Mouse (Mus musculus): Measurements from ENCODE around the gene Deup1. TPM values are rescaled to one million over a fixed set of nuclear protein-coding genes. Genes with fewer than 3 reads are reported as not detected.

Deup1 gene
- polyA plus RNA-seq, 1 experiment from 2014 or later, result 0.94 TPM

GRCm38 (mm10) chr9:15607601-15608000 lies 20.1 kb downstream of the Deup1 start:
- H3K4me3 ChIP-seq (ENCODE audit: low read depth, low read length), result no peak overlapping the region
- no peaks in the 10 kb centered on the region for H3K4me1 ChIP-seq (ENCODE audit: control insufficient read depth, insufficient read depth, low read length)
- no peaks in the 10 kb centered on the region for H3K36me3 ChIP-seq (replicated peaks; ENCODE audit: control insufficient read depth, insufficient read depth, low read depth, low read length)
- no peaks in the 10 kb centered on the region for H3K27me3 ChIP-seq (ENCODE audit: control insufficient read depth, insufficient read depth, low read length)
- no peak overlapping the region for H3K27ac ChIP-seq (replicated peaks; ENCODE audit: low read depth, low read length)
- 91% methylated on average over 2 of the region's 2 CpGs for WGBS
- ATAC-seq (replicated peaks; ENCODE audit: insufficient number of reproducible peaks, low FRiP score, low TSS enrichment, low read depth) (no peak), DNase-seq (ENCODE audit: low spot score) (no peak)
- no peaks in the 10 kb centered on the region for H3K9me3 ChIP-seq (replicated peaks; ENCODE audit: control insufficient read depth, low read length)
- no peak overlapping the region for H3K9ac ChIP-seq (replicated peaks; ENCODE audit: low read length)
- H3K4me2 ChIP-seq (ENCODE audit: low read depth, low read length), result no peak overlapping the region

GRCm38 (mm10) chr9:15603156-15603555 lies 24.6 kb downstream of the Deup1 start:
- 88% methylated on average over 8 of the region's 8 CpGs for WGBS
- no peak overlapping the region for H3K9ac ChIP-seq (replicated peaks; ENCODE audit: low read length)
- no peaks in the 10 kb centered on the region for H3K36me3 ChIP-seq (replicated peaks; ENCODE audit: control insufficient read depth, insufficient read depth, low read depth, low read length)
- H3K27me3 ChIP-seq (ENCODE audit: control insufficient read depth, insufficient read depth, low read length), result no peaks in the 10 kb centered on the region
- no peaks in the 10 kb centered on the region for H3K4me1 ChIP-seq (ENCODE audit: control insufficient read depth, insufficient read depth, low read length)
- H3K27ac ChIP-seq (replicated peaks; ENCODE audit: low read depth, low read length), result no peak overlapping the region
- no peak overlapping the region for H3K4me3 ChIP-seq (ENCODE audit: low read depth, low read length)
- no peak overlapping the region for H3K4me2 ChIP-seq (ENCODE audit: low read depth, low read length)
- no peak for ATAC-seq (replicated peaks; ENCODE audit: insufficient number of reproducible peaks, low FRiP score, low TSS enrichment, low read depth)
- no peaks in the 10 kb centered on the region for H3K9me3 ChIP-seq (replicated peaks; ENCODE audit: control insufficient read depth, low read length)
- no peak for DNase-seq (ENCODE audit: low spot score)

GRCm38 (mm10) chr9:15600859-15601540 lies 26.7 kb downstream of the Deup1 start:
- Histone ChIP-seq H3K4me2 (ENCODE audit: low read depth, low read length) (no peak overlapping the region), H3K9ac (replicated peaks; ENCODE audit: low read length) (no peak overlapping the region), H3K36me3 (replicated peaks; ENCODE audit: control insufficient read depth, insufficient read depth, low read depth, low read length) (no peaks in the 10 kb centered on the region), H3K27me3 (ENCODE audit: control insufficient read depth, insufficient read depth, low read length) (no peaks in the 10 kb centered on the region), H3K27ac (replicated peaks; ENCODE audit: low read depth, low read length) (no peak overlapping the region), H3K4me3 (ENCODE audit: low read depth, low read length) (no peak overlapping the region), H3K4me1 (ENCODE audit: control insufficient read depth, insufficient read depth, low read length) (no peaks in the 10 kb centered on the region), H3K9me3 (replicated peaks; ENCODE audit: control insufficient read depth, low read length) (no peaks in the 10 kb centered on the region)
- 77% methylated on average over 5 of the region's 5 CpGs for WGBS
- DNase-seq (ENCODE audit: low spot score) (no peak), ATAC-seq (replicated peaks; ENCODE audit: insufficient number of reproducible peaks, low FRiP score, low TSS enrichment, low read depth) (no peak)

GRCm38 (mm10) chr9:15600156-15600858 lies 27.4 kb downstream of the Deup1 start:
- no peak for ATAC-seq (replicated peaks; ENCODE audit: insufficient number of reproducible peaks, low FRiP score, low TSS enrichment, low read depth)
- DNase-seq (ENCODE audit: low spot score), result no peak

GRCm38 (mm10) chr9:15596598-15596997 lies 31.1 kb downstream of the Deup1 start:
- WGBS, result 67% methylated on average over 4 of the region's 4 CpGs
- no peak overlapping the region for H3K9ac ChIP-seq (replicated peaks; ENCODE audit: low read length)
- no peak overlapping the region for H3K4me2 ChIP-seq (ENCODE audit: low read depth, low read length)

More at GRCm38 (mm10) chr9:15600156-15600858, 27.4 kb downstream of the Deup1 start:
- H3K36me3 ChIP-seq (replicated peaks; ENCODE audit: control insufficient read depth, insufficient read depth, low read depth, low read length), result no peaks in the 10 kb centered on the region
- WGBS, result 70% methylated on average over 6 of the region's 6 CpGs
- H3K4me2 ChIP-seq (ENCODE audit: low read depth, low read length), result no peak overlapping the region
- H3K27ac ChIP-seq (replicated peaks; ENCODE audit: low read depth, low read length), result no peak overlapping the region
- no peak overlapping the region for H3K9ac ChIP-seq (replicated peaks; ENCODE audit: low read length)
- no peaks in the 10 kb centered on the region for H3K27me3 ChIP-seq (ENCODE audit: control insufficient read depth, insufficient read depth, low read length)
- no peaks in the 10 kb centered on the region for H3K4me1 ChIP-seq (ENCODE audit: control insufficient read depth, insufficient read depth, low read length)
- no peak overlapping the region for H3K4me3 ChIP-seq (ENCODE audit: low read depth, low read length)
- no peaks in the 10 kb centered on the region for H3K9me3 ChIP-seq (replicated peaks; ENCODE audit: control insufficient read depth, low read length)

GRCm38 (mm10) chr9:15594148-15594547 lies 33.6 kb downstream of the Deup1 start:
- Histone ChIP-seq H3K27ac (replicated peaks; ENCODE audit: low read depth, low read length) (no peak overlapping the region), H3K4me3 (ENCODE audit: low read depth, low read length) (no peak overlapping the region), H3K9ac (replicated peaks; ENCODE audit: low read length) (no peak overlapping the region), H3K4me2 (ENCODE audit: low read depth, low read length) (no peak overlapping the region), H3K4me1 (ENCODE audit: control insufficient read depth, insufficient read depth, low read length) (no peaks in the 10 kb centered on the region), H3K9me3 (replicated peaks; ENCODE audit: control insufficient read depth, low read length) (no peaks in the 10 kb centered on the region), H3K36me3 (replicated peaks; ENCODE audit: control insufficient read depth, insufficient read depth, low read depth, low read length) (no peaks in the 10 kb centered on the region), H3K27me3 (ENCODE audit: control insufficient read depth, insufficient read depth, low read length) (no peaks in the 10 kb centered on the region)
- ATAC-seq (replicated peaks; ENCODE audit: insufficient number of reproducible peaks, low FRiP score, low TSS enrichment, low read depth), result no peak
- 79% methylated on average over 4 of the region's 4 CpGs for WGBS
- no peak for DNase-seq (ENCODE audit: low spot score)

More at GRCm38 (mm10) chr9:15596598-15596997, 31.1 kb downstream of the Deup1 start:
- no peak for DNase-seq (ENCODE audit: low spot score)
- Histone ChIP-seq H3K36me3 (replicated peaks; ENCODE audit: control insufficient read depth, insufficient read depth, low read depth, low read length) (no peaks in the 10 kb centered on the region), H3K4me1 (ENCODE audit: control insufficient read depth, insufficient read depth, low read length) (no peaks in the 10 kb centered on the region), H3K27me3 (ENCODE audit: control insufficient read depth, insufficient read depth, low read length) (no peaks in the 10 kb centered on the region), H3K9me3 (replicated peaks; ENCODE audit: control insufficient read depth, low read length) (no peaks in the 10 kb centered on the region), H3K4me3 (ENCODE audit: low read depth, low read length) (no peak overlapping the region), H3K27ac (replicated peaks; ENCODE audit: low read depth, low read length) (no peak overlapping the region)
- no peak for ATAC-seq (replicated peaks; ENCODE audit: insufficient number of reproducible peaks, low FRiP score, low TSS enrichment, low read depth)

- no peak overlapping the region for H3K27ac ChIP-seq (replicated peaks; ENCODE audit: low read depth, low read length)
- ATAC-seq (replicated peaks; ENCODE audit: insufficient number of reproducible peaks, low FRiP score, low TSS enrichment, low read depth), result no peak
- H3K4me2 ChIP-seq (ENCODE audit: low read depth, low read length), result no peak overlapping the region
- no peaks in the 10 kb centered on the region for H3K27me3 ChIP-seq (ENCODE audit: control insufficient read depth, insufficient read depth, low read length)
- WGBS, result 78% methylated on average over 6 of the region's 6 CpGs
- no peak overlapping the region for H3K4me3 ChIP-seq (ENCODE audit: low read depth, low read length)
- no peak for DNase-seq (ENCODE audit: low spot score)
- no peaks in the 10 kb centered on the region for H3K9me3 ChIP-seq (replicated peaks; ENCODE audit: control insufficient read depth, low read length)
- H3K36me3 ChIP-seq (replicated peaks; ENCODE audit: control insufficient read depth, insufficient read depth, low read depth, low read length), result no peaks in the 10 kb centered on the region
- no peak overlapping the region for H3K9ac ChIP-seq (replicated peaks; ENCODE audit: low read length)
- no peaks in the 10 kb centered on the region for H3K4me1 ChIP-seq (ENCODE audit: control insufficient read depth, insufficient read depth, low read length)
Observed at GRCm38 (mm10) chr9:15587157-15587854, 40.4 kb downstream of the Deup1 start.

GRCm38 (mm10) chr9:15585956-15586355 lies 41.8 kb downstream of the Deup1 start:
- 92% methylated on average over 1 of the region's 1 CpGs for WGBS
- no peaks in the 10 kb centered on the region for H3K36me3 ChIP-seq (replicated peaks; ENCODE audit: control insufficient read depth, insufficient read depth, low read depth, low read length)
- no peak overlapping the region for H3K4me3 ChIP-seq (ENCODE audit: low read depth, low read length)
- no peak overlapping the region for H3K4me2 ChIP-seq (ENCODE audit: low read depth, low read length)
- H3K4me1 ChIP-seq (ENCODE audit: control insufficient read depth, insufficient read depth, low read length), result no peaks in the 10 kb centered on the region
- H3K9ac ChIP-seq (replicated peaks; ENCODE audit: low read length), result no peak overlapping the region
- DNase-seq (ENCODE audit: low spot score) (no peak), ATAC-seq (replicated peaks; ENCODE audit: insufficient number of reproducible peaks, low FRiP score, low TSS enrichment, low read depth) (no peak)
- H3K27ac ChIP-seq (replicated peaks; ENCODE audit: low read depth, low read length), result no peak overlapping the region
- H3K27me3 ChIP-seq (ENCODE audit: control insufficient read depth, insufficient read depth, low read length), result no peaks in the 10 kb centered on the region
- no peaks in the 10 kb centered on the region for H3K9me3 ChIP-seq (replicated peaks; ENCODE audit: control insufficient read depth, low read length)

Measured in embryonic facial prominence, embryonic 11.5 days (tissue).